Mouse (Mus musculus) limb, embryonic 11.5 days (tissue): Measurements from ENCODE around the gene Cdh7. TPM values are rescaled to one million over a fixed set of nuclear protein-coding genes. Genes with fewer than 3 reads are reported as not detected.
"Not testable (repeated sequence)": the region's sequence is repeated elsewhere in the genome, so short reads cannot be mapped to it uniquely, and the experiment has no call there.

ENCODE experiments used
- ATAC-seq: fragments of 200-750 bp; cut with Nextera tagmentation; 2 replicates; pipeline ENCODE4 v1.8.0; 2017; ENCODE audit warnings: low read depth; ENCODE audit not compliant: insufficient number of reproducible peaks, low FRiP score, low TSS enrichment
- DNase-seq: peaks from one replicate; pipeline ENCODE4 v3.0.0-alpha.2; 2015; ENCODE audit warnings: low spot score
- H3K27ac ChIP-seq: fragments of 300-500 bp; sonication (generic); replicated peaks from 2 replicates; pipeline ENCODE4 v1.5.1; 2014; ENCODE audit warnings: low read depth, mild to moderate bottlenecking, low read length
- H3K27me3 ChIP-seq: fragments of 300-500 bp; sonication (generic); 2 replicates; pipeline ENCODE4 v1.6.1; 2014; ENCODE audit warnings: mild to moderate bottlenecking, low read length, mixed read lengths; ENCODE audit not compliant: control insufficient read depth, insufficient read depth
- H3K36me3 ChIP-seq: fragments of 300-500 bp; sonication (generic); 2 replicates; pipeline ENCODE4 v1.6.1; 2014; ENCODE audit warnings: mild to moderate bottlenecking, low read length, moderate library complexity, mixed read lengths; ENCODE audit not compliant: control insufficient read depth, insufficient read depth
- H3K4me1 ChIP-seq: fragments of 300-500 bp; sonication (generic); 2 replicates; pipeline ENCODE4 v1.6.1; 2014; ENCODE audit warnings: low read length, mixed read lengths; ENCODE audit not compliant: control insufficient read depth, insufficient read depth
- H3K4me2 ChIP-seq: fragments of 300-500 bp; sonication (generic); 2 replicates; pipeline ENCODE4 v1.6.1; 2014; ENCODE audit warnings: low read depth, mild to moderate bottlenecking, moderate library complexity; ENCODE audit not compliant: severe bottlenecking
- H3K4me3 ChIP-seq: fragments of 300-500 bp; sonication (generic); 2 replicates; pipeline ENCODE4 v1.5.1; 2014; ENCODE audit warnings: low read depth, low read length
- H3K9ac ChIP-seq: fragments of 300-500 bp; sonication (generic); 2 replicates; pipeline ENCODE4 v1.6.1; 2014; ENCODE audit warnings: mild to moderate bottlenecking, low read length
- H3K9me3 ChIP-seq: fragments of 300-500 bp; sonication (generic); 2 replicates; pipeline ENCODE4 v1.6.1; 2016; ENCODE audit warnings: low read length; ENCODE audit not compliant: control insufficient read depth
- WGBS: fragments of 180-500 bp; shearing (Covaris S2); extraction: QIAGEN DNeasy Blood & Tissue Kit; methylation state at CpG from one replicate; pipeline ENCODE4 v1.1.7; 2014; 5-methylcytosine and 5-hydroxymethylcytosine counted together
- polyA plus RNA-seq: library from polyadenylated mRNA; unstranded; fragments of >200 nt; fragmentation: Nextera tagmentation; extraction: Ambion mirVana; gene quantifications from 2 replicates; pipeline ENCODE4 v1.2.1, GENCODE M21; 2014

Cdh7 gene
- polyA plus RNA-seq, 1 experiment from 2014 or later = 0.89 TPM

GRCm38 (mm10) chr1:110118071-110118470 is 135.8 kb downstream of the Cdh7 start:
- H3K4me1 ChIP-seq = no peaks in the 10 kb centered on the region
- H3K27ac ChIP-seq = no peak overlapping the region
- no peak overlapping the region for H3K4me3 ChIP-seq
- WGBS = 64% methylated on average over 1 of the region's 1 CpGs
- no peak for DNase-seq
- H3K4me2 ChIP-seq = no peak overlapping the region
- no peaks in the 10 kb centered on the region for H3K9me3 ChIP-seq
- no peak for ATAC-seq
- H3K36me3 ChIP-seq = no peaks in the 10 kb centered on the region
- H3K27me3 ChIP-seq = no peaks in the 10 kb centered on the region
- H3K9ac ChIP-seq = no peak overlapping the region

GRCm38 (mm10) chr1:110118862-110119261 is 136.6 kb downstream of the Cdh7 start:
- Histone ChIP-seq H3K9ac (no peak overlapping the region), H3K36me3 (no peaks in the 10 kb centered on the region), H3K4me2 (no peak overlapping the region), H3K27me3 (no peaks in the 10 kb centered on the region), H3K27ac (no peak overlapping the region), H3K4me1 (no peaks in the 10 kb centered on the region), H3K9me3 (no peaks in the 10 kb centered on the region), H3K4me3 (no peak overlapping the region)
- ATAC-seq (no peak), DNase-seq (no peak)
- WGBS = 80% methylated on average over 1 of the region's 1 CpGs

GRCm38 (mm10) chr1:110171459-110171858 is 189.2 kb downstream of the Cdh7 start:
- DNase-seq, H3K4me1 ChIP-seq, H3K9me3 ChIP-seq, H3K36me3 ChIP-seq, H3K4me2 ChIP-seq, H3K27me3 ChIP-seq, ATAC-seq, H3K27ac ChIP-seq, H3K4me3 ChIP-seq, H3K9ac ChIP-seq: not testable (repeated sequence)
- WGBS = 91% methylated on average over 2 of the region's 12 CpGs
